Mouse (Mus musculus): ENCODE measurements around the gene Ube2b.

GRCm38 (mm10) chr11:51945548-51945947 is 55.0 kb downstream of the Ube2b start:
- TF ChIP-seq CTCF (IDR thresholded peaks at IDR 0.05): no peak
- TF ChIP-seq EP300 (IDR thresholded peaks at IDR 0.05): no peak
